Mouse (Mus musculus): ENCODE results near the gene Zcchc13. TPM values are rescaled to one million over a fixed set of nuclear protein-coding genes. Genes with fewer than 3 reads are reported as not detected.
A peak's percentile ranks its signal among the peaks of the same experiment; 100 is the strongest.

Zcchc13 gene
- polyA plus RNA-seq, 2 experiments = not detected

DNA sequence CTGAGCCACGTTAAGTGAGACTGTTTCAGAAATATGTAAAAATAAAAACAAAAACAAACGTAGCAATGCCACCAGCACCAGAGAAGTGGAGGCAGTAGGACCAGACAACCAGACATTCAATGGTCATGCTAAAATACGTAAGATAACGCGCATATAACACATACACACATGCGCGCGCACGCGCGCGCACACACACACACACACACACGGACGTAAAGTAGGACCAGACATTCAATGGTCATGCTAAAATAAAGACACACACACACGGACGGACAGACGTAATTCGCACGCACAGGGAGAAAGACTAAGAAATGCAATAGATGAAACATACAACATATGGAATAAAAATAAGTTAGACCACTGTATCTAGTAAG, 14.2 kb upstream of the Zcchc13 start:
- Histone ChIP-seq H3K4me3 (ENCODE audit: insufficient read depth in 1 of 2, low read depth in 2 of 2, low read length in 2 of 2) (peak overlapping the region; percentile 62 to 74), H3K4me1 (replicated peaks; ENCODE audit: control insufficient read depth in 2 of 2, insufficient read depth in 2 of 2, low read length in 1 of 2) (peaks cover 0 to 6% of the 10 kb centered on the region in 2 experiments; a peak in 1 of 4 replicates), H3K9me3 (ENCODE audit: control insufficient read depth, low read length) (no peaks in the 10 kb centered on the region), H3K4me2 (ENCODE audit: low read depth) (peak overlapping the region; percentile 78), H3K27me3 (ENCODE audit: control insufficient read depth, insufficient read depth, low read length) (no peaks in the 10 kb centered on the region), H3K27ac (peak overlapping the region; percentile 81), H3K9ac (replicated peaks) (peak overlapping the region; percentile 82), H3K36me3 (replicated peaks; ENCODE audit: control insufficient read depth, insufficient read depth, low read depth) (peaks cover 11% of the 10 kb centered on the region)
- ATAC-seq (ENCODE audit: insufficient read depth) (peak; percentile 67), DNase-seq (ENCODE audit: low read depth in 3 of 3, low spot score in 3 of 3) (peak; percentile 42 to 56 (median 54))
- TF ChIP-seq EP300 (IDR thresholded peaks at IDR 0.05; ENCODE audit: low read depth) (no peak), CTCF (IDR thresholded peaks at IDR 0.05; ENCODE audit: low read depth) (no peak)
- WGBS (ENCODE audit: insufficient replicate concordance) = 24% methylated on average over 19 of the region's 19 CpGs

GRCm38 (mm10) chrX:103616536-103617404, 13.6 kb upstream of the Zcchc13 start:
- no peak for TF ChIP-seq EP300 (IDR thresholded peaks at IDR 0.05; ENCODE audit: low read depth)
- TF ChIP-seq CTCF (IDR thresholded peaks at IDR 0.05; ENCODE audit: low read depth) = no peak
- H3K27me3 ChIP-seq (ENCODE audit: control insufficient read depth, insufficient read depth, low read length) = no peaks in the 10 kb centered on the region
- H3K9me3 ChIP-seq (ENCODE audit: control insufficient read depth, low read length) = no peaks in the 10 kb centered on the region
- H3K4me3 ChIP-seq (ENCODE audit: insufficient read depth in 1 of 2, low read depth in 2 of 2, low read length in 2 of 2) = peak overlapping the region; percentile 62 to 74
- ATAC-seq (ENCODE audit: insufficient read depth) = peak; percentile 91
- H3K27ac ChIP-seq = peak overlapping the region; percentile 81
- H3K9ac ChIP-seq (replicated peaks) = peak overlapping the region; percentile 82
- WGBS (ENCODE audit: insufficient replicate concordance) = under 1% methylated on average over 36 of the region's 50 CpGs
- DNase-seq (ENCODE audit: low read depth in 3 of 3, low spot score in 3 of 3) = peak; percentile 63 to 72 (median 67)
- peak overlapping the region; percentile 78 for H3K4me2 ChIP-seq (ENCODE audit: low read depth)
- H3K36me3 ChIP-seq (replicated peaks; ENCODE audit: control insufficient read depth, insufficient read depth, low read depth) = peaks cover 8% of the 10 kb centered on the region
- H3K4me1 ChIP-seq (replicated peaks; ENCODE audit: control insufficient read depth in 2 of 2, insufficient read depth in 2 of 2, low read length in 1 of 2) = peaks cover 0 to 6% of the 10 kb centered on the region in 2 experiments; a peak in 1 of 4 replicates

DNA sequence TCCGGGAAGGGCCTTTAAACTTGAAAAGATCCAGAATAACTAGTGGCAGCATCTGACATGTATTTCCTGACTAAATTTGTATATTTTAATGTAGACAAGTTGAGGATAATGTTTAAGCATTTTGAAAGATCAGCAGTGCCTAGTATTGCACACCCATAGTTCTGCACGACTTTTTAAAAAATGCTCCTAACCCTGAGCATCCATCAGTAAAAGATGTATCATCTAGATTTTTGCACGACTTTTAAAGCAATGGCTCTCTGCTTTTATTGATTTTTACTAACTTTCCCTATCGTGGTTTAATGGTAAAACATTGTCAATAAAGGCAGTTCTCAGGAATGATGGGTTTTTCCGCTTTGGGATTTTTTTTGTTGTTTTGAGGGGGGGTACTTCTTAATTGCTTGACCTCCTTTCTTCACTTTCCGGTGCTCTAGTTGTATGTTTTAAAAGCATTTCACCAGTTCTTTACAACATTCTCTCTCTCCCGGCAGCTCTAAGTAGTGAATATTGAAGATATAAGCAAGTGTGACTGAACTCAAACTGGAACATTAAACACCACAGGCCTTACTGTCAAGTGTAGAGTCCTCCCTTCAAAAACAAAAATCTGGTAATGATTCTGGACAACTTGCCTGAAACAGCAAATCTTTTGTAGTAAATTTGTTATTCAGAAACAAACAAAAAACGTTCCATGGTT, 12.8 kb upstream of the Zcchc13 start:
- H3K36me3 ChIP-seq (replicated peaks; ENCODE audit: control insufficient read depth, insufficient read depth, low read depth) = peaks cover 8% of the 10 kb centered on the region
- ATAC-seq (ENCODE audit: insufficient read depth) = no peak
- no peak for DNase-seq (ENCODE audit: low read depth in 3 of 3, low spot score in 3 of 3)
- peak overlapping the region; percentile 82 for H3K9ac ChIP-seq (replicated peaks)
- H3K4me1 ChIP-seq (replicated peaks; ENCODE audit: control insufficient read depth in 2 of 2, insufficient read depth in 2 of 2, low read length in 1 of 2) = peaks cover 0 to 6% of the 10 kb centered on the region in 2 experiments; a peak in 1 of 4 replicates
- no peak for TF ChIP-seq CTCF (IDR thresholded peaks at IDR 0.05; ENCODE audit: low read depth)
- no peak for TF ChIP-seq EP300 (IDR thresholded peaks at IDR 0.05; ENCODE audit: low read depth)
- no peaks in the 10 kb centered on the region for H3K9me3 ChIP-seq (ENCODE audit: control insufficient read depth, low read length)
- H3K27me3 ChIP-seq (ENCODE audit: control insufficient read depth, insufficient read depth, low read length) = no peaks in the 10 kb centered on the region
- WGBS (ENCODE audit: insufficient replicate concordance) = 25% methylated on average over 8 of the region's 8 CpGs
- peak overlapping the region; percentile 76 for H3K27ac ChIP-seq
- H3K4me3 ChIP-seq (ENCODE audit: insufficient read depth in 1 of 2, low read depth in 2 of 2, low read length in 2 of 2) = peak overlapping the region; percentile 62 to 74
- peak overlapping the region; percentile 78 for H3K4me2 ChIP-seq (ENCODE audit: low read depth)

DNA sequence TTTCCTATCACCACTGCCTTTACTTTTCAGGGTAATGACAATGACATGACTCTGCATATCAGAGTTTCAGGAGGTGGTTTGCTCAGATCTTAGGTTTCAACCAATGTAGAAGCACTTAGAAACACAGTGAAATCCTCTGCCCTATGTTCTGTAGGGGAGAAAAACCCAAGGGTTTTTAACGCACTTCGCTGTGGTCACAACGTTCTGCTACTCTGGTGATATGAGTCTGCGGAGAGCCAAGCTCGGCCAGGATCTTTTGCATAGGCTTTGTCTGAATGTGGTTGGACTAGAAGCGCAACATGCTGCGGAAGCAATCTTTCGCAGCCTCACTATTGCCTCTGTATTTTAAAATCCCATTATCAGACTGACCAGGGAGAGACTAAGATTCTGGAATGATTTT, 8.6 kb upstream of the Zcchc13 start:
- DNase-seq (ENCODE audit: low read depth in 3 of 3, low spot score in 3 of 3) = peak in 2 of 3 experiments; percentile 24 to 33
- Histone ChIP-seq H3K4me3 (ENCODE audit: insufficient read depth in 1 of 2, low read depth in 2 of 2, low read length in 2 of 2) (peak overlapping the region; percentile 59 to 66), H3K4me1 (replicated peaks; ENCODE audit: control insufficient read depth in 2 of 2, insufficient read depth in 2 of 2, low read length in 1 of 2) (peaks cover 2 to 4% of the 10 kb centered on the region in 2 experiments; a peak in 2 of 4 replicates), H3K36me3 (replicated peaks; ENCODE audit: control insufficient read depth, insufficient read depth, low read depth) (no peaks in the 10 kb centered on the region), H3K27me3 (ENCODE audit: control insufficient read depth, insufficient read depth, low read length) (no peaks in the 10 kb centered on the region), H3K4me2 (ENCODE audit: low read depth) (peak overlapping the region; percentile 79), H3K27ac (peak overlapping the region; percentile 78), H3K9ac (replicated peaks) (peak overlapping the region; percentile 68), H3K9me3 (ENCODE audit: control insufficient read depth, low read length) (no peaks in the 10 kb centered on the region)
- 3% methylated on average over 8 of the region's 8 CpGs for WGBS (ENCODE audit: insufficient replicate concordance)
- no peak for TF ChIP-seq CTCF (IDR thresholded peaks at IDR 0.05; ENCODE audit: low read depth)
- TF ChIP-seq EP300 (IDR thresholded peaks at IDR 0.05; ENCODE audit: low read depth) = peak; percentile 11; the same call in 1 of the 2 replicates
- ATAC-seq (ENCODE audit: insufficient read depth) = peak; percentile 19; the same call in 1 of the 2 replicates

Data from liver, embryonic 14.5 days (tissue).